8 mouse cellular contexts compared by ENCODE assay signal in genomic region chr11:24077795-24078705, GRCm38 (mm10). TPM values are rescaled to one million over a fixed set of nuclear protein-coding genes. Genes with fewer than 3 reads are reported as not detected.
A peak's percentile ranks its signal among the peaks of the same experiment; 100 is the strongest.
DNase-seq lines count a peak whose midpoint lies in the region; ATAC-seq and TF ChIP-seq lines count a peak whose summit lies in the region.

Gene Bcl11a (plus strand): TSS chr11:24078056.

- ATAC-seq in kidney, embryonic 14.5 days (ENCODE audit: low FRiP score, low TSS enrichment) = peak; percentile 58
- peak; percentile 29 for ATAC-seq in liver, embryonic 15.5 days (ENCODE audit: insufficient read depth)
- peak; percentile 61 for ATAC-seq in neural tube, embryonic 12.5 days (ENCODE audit: low FRiP score, low read depth)
- no peak for ATAC-seq in cerebellum, adult (ENCODE audit: insufficient number of reproducible peaks, low FRiP score, low TSS enrichment)

- no peaks in the 10 kb centered on the region for H3K36me3 ChIP-seq in heart, adult 2 months (ENCODE audit: control insufficient read depth, insufficient read depth, low read length)
- no peaks in the 10 kb centered on the region for H3K36me3 ChIP-seq in kidney, embryonic 14.5 days (ENCODE audit: control insufficient read depth, insufficient read depth, low read length)
- H3K36me3 ChIP-seq in liver, embryonic 15.5 days (replicated peaks) = no peaks in the 10 kb centered on the region
- H3K36me3 ChIP-seq in neural tube, embryonic 12.5 days = no peaks in the 10 kb centered on the region

- intact Hi-C loops in heart, adult 2 months (cut with DNase I) = no loop called here

- peak within 1 kb of the TSS; percentile 62 for H3K9ac ChIP-seq in heart, adult 2 months (ENCODE audit: low read depth, low read length)
- H3K9ac ChIP-seq in kidney, embryonic 14.5 days (ENCODE audit: low read depth, low read length) = peak within 1 kb of the TSS; percentile 60
- H3K9ac ChIP-seq in liver, embryonic 15.5 days = peak within 1 kb of the TSS; percentile 71
- H3K9ac ChIP-seq in neural tube, embryonic 12.5 days = peak within 1 kb of the TSS; percentile 98

- TF ChIP-seq POLR2A in bone marrow, adult 2 months (IDR thresholded peaks at IDR 0.05; ENCODE audit: borderline replicate concordance, control insufficient read depth, low read depth, low read length) = no peak
- TF ChIP-seq POLR2A in heart, adult 2 months (IDR thresholded peaks at IDR 0.05; ENCODE audit: insufficient read depth, low read depth, low read length) = peak; percentile 32; the same call in 1 of the 2 replicates

- H3K27ac ChIP-seq in bone marrow, adult 2 months (ENCODE audit: control insufficient read depth, insufficient read depth, low read depth, low read length, poor library complexity) = peak within 1 kb of the TSS; percentile 88
- peak within 1 kb of the TSS; percentile 28 for H3K27ac ChIP-seq in heart, adult 2 months
- H3K27ac ChIP-seq in kidney, embryonic 14.5 days (ENCODE audit: low read depth, low read length) = 0 out of 2 replicates have a peak within 1 kb of the TSS, but pooled peaks have one; percentile 24
- peak within 1 kb of the TSS; percentile 83 for H3K27ac ChIP-seq in liver, embryonic 15.5 days (replicated peaks)
- H3K27ac ChIP-seq in neural tube, embryonic 12.5 days = peak within 1 kb of the TSS; percentile 92

- no peaks in the 10 kb centered on the region; the same call in 1 of the 2 replicates for H3K4me1 ChIP-seq in bone marrow, adult 2 months (ENCODE audit: control insufficient read depth, insufficient read depth, low read length)
- H3K4me1 ChIP-seq in heart, adult 2 months (ENCODE audit: control insufficient read depth, insufficient read depth, low read length) = peaks cover 3% of the 10 kb centered on the region
- H3K4me1 ChIP-seq in kidney, embryonic 14.5 days (ENCODE audit: control insufficient read depth, insufficient read depth, low read length) = 0 out of 2 replicates have a peak, but pooled peaks cover 16% of the 10 kb centered on the region
- H3K4me1 ChIP-seq in liver, embryonic 15.5 days (replicated peaks) = peaks cover 83% of the 10 kb centered on the region
- peaks cover 9% of the 10 kb centered on the region for H3K4me1 ChIP-seq in neural tube, embryonic 12.5 days

- peak within 1 kb of the TSS; percentile 87 for H3K4me2 ChIP-seq in kidney, embryonic 14.5 days (replicated peaks; ENCODE audit: low read depth, low read length)
- H3K4me2 ChIP-seq in liver, embryonic 15.5 days = peak within 1 kb of the TSS; percentile 97
- peak within 1 kb of the TSS; percentile 79 for H3K4me2 ChIP-seq in neural tube, embryonic 12.5 days (replicated peaks)

- 2% methylated on average over 44 of the region's 51 CpGs for WGBS in bone marrow, adult 2 months
- under 1% methylated on average over 39 of the region's 51 CpGs for WGBS in heart, adult 2 months
- WGBS in kidney, embryonic 14.5 days = under 1% methylated on average over 39 of the region's 51 CpGs
- WGBS in liver, embryonic 15.5 days (ENCODE audit: insufficient replicate concordance) = under 1% methylated on average over 39 of the region's 51 CpGs
- under 1% methylated on average over 43 of the region's 51 CpGs for WGBS in neural tube, embryonic 12.5 days

- H3K4me3 ChIP-seq in bone marrow, adult 2 months (replicated peaks; ENCODE audit: control insufficient read depth, low read depth, low read length) = peak within 1 kb of the TSS; percentile 94
- H3K4me3 ChIP-seq in heart, adult 2 months = peak within 1 kb of the TSS; percentile 54
- H3K4me3 ChIP-seq in kidney, embryonic 14.5 days (ENCODE audit: low read length) = peak within 1 kb of the TSS; percentile 50
- H3K4me3 ChIP-seq in liver, embryonic 15.5 days (replicated peaks) = peak within 1 kb of the TSS; percentile 74
- peak within 1 kb of the TSS; percentile 90 for H3K4me3 ChIP-seq in neural tube, embryonic 12.5 days

- TF ChIP-seq EP300 in heart, adult 2 months (IDR thresholded peaks at IDR 0.05; ENCODE audit: insufficient read depth, low read depth, low read length) = no peak

- H3K79me2 ChIP-seq in heart, adult 2 months (replicated peaks; ENCODE audit: control insufficient read depth, insufficient read depth, low read length) = no peaks in the 10 kb centered on the region

- H3K9me3 ChIP-seq in kidney, embryonic 14.5 days (ENCODE audit: control insufficient read depth, low read length) = no peaks in the 10 kb centered on the region
- H3K9me3 ChIP-seq in liver, embryonic 15.5 days (replicated peaks) = no peaks in the 10 kb centered on the region
- H3K9me3 ChIP-seq in neural tube, embryonic 12.5 days = no peaks in the 10 kb centered on the region

- no peak for TF ChIP-seq CTCF in bone marrow, adult 2 months (IDR thresholded peaks at IDR 0.05; ENCODE audit: control insufficient read depth, insufficient read depth, low read length)
- TF ChIP-seq CTCF in heart, adult 2 months (IDR thresholded peaks at IDR 0.05) = no peak

- peak in 1 of 2 experiments; percentile 55 for DNase-seq in layer of hippocampus, adult 18-20 months (ENCODE audit: low spot score in 2 of 2)
- DNase-seq in layer of hippocampus, adult 9-10 months (ENCODE audit: low spot score) = no peak
- peak; percentile 39 to 64 for DNase-seq in heart, adult 2 months

- H3K27me3 ChIP-seq in heart, adult 2 months (ENCODE audit: control insufficient read depth, insufficient read depth, low read length) = peaks cover 16% of the 10 kb centered on the region
- peaks cover 35% of the 10 kb centered on the region for H3K27me3 ChIP-seq in kidney, embryonic 14.5 days (ENCODE audit: control insufficient read depth, insufficient read depth, low read length)
- peaks cover 41% of the 10 kb centered on the region for H3K27me3 ChIP-seq in liver, embryonic 15.5 days
- no peaks in the 10 kb centered on the region for H3K27me3 ChIP-seq in neural tube, embryonic 12.5 days (replicated peaks)

RNA-seq across cellular contexts. Expression of gene Bcl11a, which starts in this region (rescaled TPM):
- total RNA-seq in layer of hippocampus, adult 18-20 months (2021) = 100 to 1,000 TPM in 1 of 2 experiments, 10 to 100 TPM in 1; 98.5 to 108 TPM
- polyA plus RNA-seq in bone marrow, adult 2 months (2011; ENCODE audit: insufficient read depth, insufficient read length, low replicate concordance, missing spikeins) = 23.1 and 23.5 TPM in 2 replicates
- 1 to 10 TPM; 2.4 to 4.2 TPM for total RNA-seq in heart, adult 2 months (2021)
- polyA plus RNA-seq in heart, adult 2 months (2012; rRNA removed) = 1.1 and 1.7 TPM in 2 replicates
- 2.6 and 2.8 TPM in 2 replicates for polyA plus RNA-seq in kidney, embryonic 14.5 days (2014; fragmentation: Nextera tagmentation; extraction: Ambion mirVana)
- polyA plus RNA-seq in liver, embryonic 15.5 days (2015; fragmentation: Nextera tagmentation; extraction: Ambion mirVana) = 24.7 and 25.2 TPM in 2 replicates
- polyA plus RNA-seq in neural tube, embryonic 12.5 days (2016; fragmentation: Nextera tagmentation; extraction: Ambion mirVana) = 96.6 and 101 TPM in 2 replicates

Comparison
In these comparisons a context has a peak if more than half of its experiments do, and no peak if none do; other contexts are left out.
1. RNA of gene Bcl11a (total RNA-seq): 98.5 to 108 TPM in layer of hippocampus, adult 18-20 months; 2.4 to 4.2 TPM in heart, adult 2 months; every median in the first group is over 10 times any median in the second.
2. H3K27ac ChIP-seq: peak in every context shown above with its lines; median percentile 92 in neural tube, embryonic 12.5 days; 88 in bone marrow, adult 2 months; 83 in liver, embryonic 15.5 days; 28 in heart, adult 2 months; 24 in kidney, embryonic 14.5 days.
3. Peak in every context shown above with its lines, with median percentiles within 50 percentile points of each other: H3K4me3 ChIP-seq, H3K9ac ChIP-seq and H3K4me2 ChIP-seq.